ENCODE assay signal across 8 mouse cellular contexts in genomic region chr13:106936256-106937137, GRCm38 (mm10). TPM values are rescaled to one million over a fixed set of nuclear protein-coding genes. Genes with fewer than 3 reads are reported as not detected.
DNase-seq lines count a peak whose midpoint lies in the region; ATAC-seq lines count a peak whose summit lies in the region.

TSS of gene Ipo11 (minus strand) at chr13:106936958.

- peak; percentile 93 for DNase-seq in adipocyte (ENCODE audit: low spot score)
- DNase-seq in embryo, embryonic 10 days (ENCODE audit: low spot score): peak; percentile 99
- peak; percentile 90 for DNase-seq in gastrocnemius, postnatal 10 days
- DNase-seq in induced T-regulatory cell, adult 2 months (ENCODE audit: low read depth): peak; percentile 97
- peak; percentile 84 to 92 for DNase-seq in left cerebral cortex, adult 9 months (ENCODE audit: low spot score in 2 of 2)
- peak; percentile 95 for DNase-seq in right cerebral cortex, postnatal 14 days
- DNase-seq in urinary bladder, postnatal 36 days (ENCODE audit: low spot score in 2 of 2): peak; percentile 78 to 86

- ATAC-seq in megakaryocyte progenitor cell, adult 5-6 weeks (replicated peaks; ENCODE audit: poor library complexity): peak; percentile 96

RNA-seq across cellular contexts. Expression of gene Ipo11, which starts in this region (rescaled TPM):
- total RNA-seq in gastrocnemius, postnatal 10 days (2021): 10 to 100 TPM; 20.0 to 23.5 TPM
- 52.5 and 63.5 TPM in 2 replicates for total RNA-seq in megakaryocyte progenitor cell, adult 5-6 weeks (2015)
- 34.2 and 39.8 TPM in 2 replicates for total RNA-seq in megakaryocyte progenitor cell, adult 5-6 weeks (2017)

Comparison
In these comparisons a context has a peak if more than half of its experiments do, and no peak if none do; other contexts are left out.
1. Peak in every context shown above with its lines: DNase-seq and ATAC-seq.